Mouse (Mus musculus) MEL (cell line): ENCODE results near the gene Adamts9. TPM values are rescaled to one million over a fixed set of nuclear protein-coding genes. Genes with fewer than 3 reads are reported as not detected.

Experiments used
- DNase-seq: peaks from one replicate; pipeline ENCODE4 v3.0.0; 2011; ENCODE audit warnings: low read depth, low spot score
- H3K27ac ChIP-seq: 2 replicates; pipeline ENCODE4 v1.5.1; 2012; ENCODE audit warnings: low read depth, mild to moderate bottlenecking, control low read depth, low read length, moderate library complexity; ENCODE audit not compliant: control insufficient read depth
- H3K27me3 ChIP-seq, 2 experiments: fragments of 150-350 bp in 1 of 2; sonication (generic) in 1 of 2; 2 replicates each; pipeline ENCODE4 v1.6.1; 2012; ENCODE audit warnings: low read length in 2 of 2, mild to moderate bottlenecking in 2 of 2, improper control_type of control experiment in 1 of 2, moderate library complexity in 1 of 2; ENCODE audit not compliant: insufficient read depth in 2 of 2, control insufficient read depth in 1 of 2
- H3K36me3 ChIP-seq, 2 experiments: 2 replicates each; pipeline ENCODE4 v1.6.1; 2012 to 2014; ENCODE audit warnings: low read length in 2 of 2, improper control_type of control experiment in 1 of 2, inconsistent platforms in 1 of 2, mild to moderate bottlenecking in 1 of 2; ENCODE audit not compliant: insufficient read depth in 2 of 2, control insufficient read depth in 1 of 2
- H3K4me1 ChIP-seq, 2 experiments: fragments of 150-350 bp in 1 of 2; sonication (generic) in 1 of 2; 2 replicates each; pipeline ENCODE4 v1.6.1; 2012; ENCODE audit warnings: low read length in 2 of 2, improper control_type of control experiment in 1 of 2, mild to moderate bottlenecking in 1 of 2; ENCODE audit not compliant: insufficient read depth in 2 of 2, control insufficient read depth in 1 of 2
- H3K4me3 ChIP-seq, 2 experiments: fragments of 150-350 bp in 1 of 2; sonication (generic) in 1 of 2; 2 replicates each; pipeline ENCODE4 v1.5.1; 2012; ENCODE audit warnings: low read depth in 2 of 2, low read length in 2 of 2, mild to moderate bottlenecking in 2 of 2, moderate library complexity in 2 of 2, control low read depth in 1 of 2, improper control_type of control experiment in 1 of 2; ENCODE audit not compliant: control insufficient read depth in 1 of 2, insufficient read depth in 1 of 2
- H3K79me2 ChIP-seq: 2 replicates; pipeline ENCODE4 v1.6.1; 2012; ENCODE audit warnings: mild to moderate bottlenecking, low read length, moderate library complexity; ENCODE audit not compliant: control insufficient read depth, poor library complexity, insufficient read depth
- H3K9ac ChIP-seq: 2 replicates; pipeline ENCODE4 v1.6.1; 2012; ENCODE audit warnings: low read depth, mild to moderate bottlenecking, control low read depth, low read length, moderate library complexity; ENCODE audit not compliant: control insufficient read depth, poor library complexity, severe bottlenecking
- H3K9me3 ChIP-seq: fragments of 150-350 bp; sonication (generic); replicated peaks from 2 replicates; pipeline ENCODE4 v1.6.1; 2012; ENCODE audit warnings: mild to moderate bottlenecking, low read length, improper control_type of control experiment, moderate library complexity; ENCODE audit not compliant: insufficient read depth
- CHD1 ChIP-seq: IDR thresholded peaks from 2 replicates; pipeline ENCODE4 v1.6.1; 2012; ENCODE audit warnings: low read depth, mild to moderate bottlenecking, inconsistent platforms, low read length, improper control_type of control experiment
- E2F4 ChIP-seq: IDR thresholded peaks from 2 replicates; pipeline ENCODE4 v1.6.1; 2011; ENCODE audit warnings: low read depth, low read length, improper control_type of control experiment, borderline replicate concordance
- HCFC1 ChIP-seq: IDR thresholded peaks from 2 replicates; pipeline ENCODE4 v1.6.1; 2012; ENCODE audit warnings: low read depth, mild to moderate bottlenecking, inconsistent platforms, low read length, improper control_type of control experiment, moderate library complexity
- JUND ChIP-seq: IDR thresholded peaks from 2 replicates; pipeline ENCODE4 v1.6.1; 2011; ENCODE audit warnings: low read depth, mild to moderate bottlenecking, improper control_type of control experiment, low read length
- MAX ChIP-seq: IDR thresholded peaks from 2 replicates; pipeline ENCODE4 v1.6.1; 2011; ENCODE audit warnings: low read length, improper control_type of control experiment
- MAZ ChIP-seq: IDR thresholded peaks from 2 replicates; pipeline ENCODE4 v1.6.1; 2012; ENCODE audit warnings: low read depth, mild to moderate bottlenecking, inconsistent platforms, low read length, improper control_type of control experiment
- MYB ChIP-seq: IDR thresholded peaks from 2 replicates; pipeline ENCODE4 v1.6.1; 2011; ENCODE audit warnings: mild to moderate bottlenecking, low read depth, low read length, improper control_type of control experiment
- MYC ChIP-seq: IDR thresholded peaks from 2 replicates; pipeline ENCODE4 v1.6.1; 2011; ENCODE audit warnings: low read depth, mild to moderate bottlenecking, low read length, improper control_type of control experiment, moderate library complexity
- NRF1 ChIP-seq: IDR thresholded peaks from 2 replicates; pipeline ENCODE4 v1.6.1; 2014; ENCODE audit warnings: low read depth, mild to moderate bottlenecking, inconsistent platforms, low read length, improper control_type of control experiment, moderate library complexity; ENCODE audit not compliant: poor library complexity, insufficient read depth, severe bottlenecking
- POLR2AphosphoS5 ChIP-seq: IDR thresholded peaks from 2 replicates; pipeline ENCODE4 v1.6.1; 2012; ENCODE audit warnings: low read depth, borderline replicate concordance, mild to moderate bottlenecking, inconsistent platforms, low read length, moderate library complexity, mixed read lengths
- RAD21 ChIP-seq: IDR thresholded peaks from 2 replicates; pipeline ENCODE4 v1.6.1; 2011; ENCODE audit warnings: mild to moderate bottlenecking, low read depth, low read length, improper control_type of control experiment
- SIN3A ChIP-seq: IDR thresholded peaks from 2 replicates; pipeline ENCODE4 v1.6.1; 2012; ENCODE audit warnings: low read length, improper control_type of control experiment, inconsistent platforms
- SMC3 ChIP-seq: IDR thresholded peaks from 2 replicates; pipeline ENCODE4 v1.6.1; 2011; ENCODE audit warnings: low read depth, low read length, improper control_type of control experiment
- TAL1 ChIP-seq: IDR thresholded peaks from 2 replicates; pipeline ENCODE4 v1.6.1; 2012; ENCODE audit warnings: mild to moderate bottlenecking, inconsistent platforms, low read length, moderate library complexity, mixed read lengths
- USF2 ChIP-seq, 2 experiments: IDR thresholded peaks; 2 replicates each; pipeline ENCODE4 v1.6.1; 2011 to 2012; ENCODE audit warnings: improper control_type of control experiment in 2 of 2, low read length in 2 of 2, borderline replicate concordance in 1 of 2, inconsistent platforms in 1 of 2, low read depth in 1 of 2, mild to moderate bottlenecking in 1 of 2; ENCODE audit not compliant: insufficient read depth in 1 of 2
- ZKSCAN1 ChIP-seq: IDR thresholded peaks from 2 replicates; pipeline ENCODE4 v1.6.1; 2012; ENCODE audit warnings: low read depth, mild to moderate bottlenecking, inconsistent platforms, low read length, improper control_type of control experiment, moderate library complexity
- ZMIZ1 ChIP-seq: IDR thresholded peaks from 2 replicates; pipeline ENCODE4 v1.6.1; 2012; ENCODE audit warnings: low read depth, mild to moderate bottlenecking, inconsistent platforms, low read length, improper control_type of control experiment, moderate library complexity
- ZNF384 ChIP-seq: IDR thresholded peaks from 2 replicates; pipeline ENCODE4 v1.6.1; 2012; ENCODE audit warnings: low read depth, mild to moderate bottlenecking, inconsistent platforms, low read length, improper control_type of control experiment
- polyA plus RNA-seq, 2 experiments: library from polyadenylated mRNA; stranded (reverse) in 1 of 2; unstranded in 1 of 2; fragments of >175 nt in 1 of 2; fragments of >200 nt in 1 of 2; gene quantifications; 2 replicates each; pipeline versions ENCODE4 v1.2.1 to v1.2.4; 2012; ENCODE audit warnings: low replicate concordance in 2 of 2, low read depth in 1 of 2; ENCODE audit not compliant: insufficient read length in 2 of 2, insufficient read depth in 1 of 2, missing spikeins in 1 of 2
- total RNA-seq: library from RNA; depleted of rRNA; stranded (reverse); fragments of 300-350 nt; gene quantifications from 2 replicates; pipeline ENCODE4 v1.2.3, GENCODE M21; 2012

Gene Adamts9
- total and polyA plus RNA-seq, 3 experiments: not detected

- no peaks in the 10 kb centered on the region for H3K27me3 ChIP-seq
- no peak overlapping the region for H3K4me3 ChIP-seq
- no peaks in the 10 kb centered on the region for H3K4me1 ChIP-seq
- no peaks in the 10 kb centered on the region for H3K9me3 ChIP-seq
- H3K27ac ChIP-seq: no peak overlapping the region
- TF ChIP-seq JUND (no peak), TAL1 (no peak), ZKSCAN1 (no peak), E2F4 (no peak), POLR2AphosphoS5 (no peak), MYC (no peak), CHD1 (no peak), MAX (no peak), NRF1 (no peak), SMC3 (no peak), SIN3A (no peak), ZMIZ1 (no peak), HCFC1 (no peak), MYB (no peak)
- TF ChIP-seq, all 39 proteins: peak for 0
- H3K9ac ChIP-seq: no peak overlapping the region
- H3K36me3 ChIP-seq: no peaks in the 10 kb centered on the region
- no peak for DNase-seq
- H3K79me2 ChIP-seq: no peaks in the 10 kb centered on the region
Measured at GRCm38 (mm10) chr6:92862599-92862998, 80.7 kb downstream of the Adamts9 start.

- no peaks in the 10 kb centered on the region for H3K27me3 ChIP-seq
- H3K79me2 ChIP-seq: no peaks in the 10 kb centered on the region
- H3K9ac ChIP-seq: no peak overlapping the region
- no peaks in the 10 kb centered on the region for H3K9me3 ChIP-seq
- no peak overlapping the region for H3K27ac ChIP-seq
- H3K4me3 ChIP-seq: no peak overlapping the region
- no peak for DNase-seq
- TF ChIP-seq RAD21: no peak
- TF ChIP-seq ZNF384: no peak
- no peak for TF ChIP-seq MAZ
- no peak for TF ChIP-seq USF2 (IDR thresholded peaks at IDR 0.05; ENCODE audit: borderline replicate concordance in 1 of 2, insufficient read depth in 1 of 2, low read depth in 1 of 2, low read length in 2 of 2)
- no peaks in the 10 kb centered on the region for H3K4me1 ChIP-seq
- no peaks in the 10 kb centered on the region for H3K36me3 ChIP-seq
Measured at GRCm38 (mm10) chr6:92860285-92860912, 82.9 kb downstream of the Adamts9 start.
